Mouse (Mus musculus): ENCODE results near the gene Otulin.

DNA sequence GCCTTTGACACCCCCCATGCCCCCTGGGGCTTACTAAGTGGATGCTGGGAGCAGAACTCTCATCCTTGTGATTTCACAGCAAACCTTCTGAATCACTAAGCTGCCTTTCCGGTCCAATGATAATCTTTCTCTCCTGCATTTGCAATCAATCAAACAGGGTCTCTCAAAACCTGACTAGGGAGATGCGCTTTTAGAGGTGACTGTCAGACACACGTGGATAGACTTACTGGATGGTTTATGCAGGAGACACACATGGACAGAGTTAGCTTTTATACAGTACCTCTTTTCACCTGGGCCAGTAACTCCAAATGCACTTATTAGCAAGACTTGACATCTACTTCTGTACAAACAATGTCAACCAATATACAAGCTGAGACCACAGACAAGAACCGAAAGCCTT lies 33.0 kb downstream of the Otulin start:
- no peak for TF ChIP-seq EP300 (IDR thresholded peaks at IDR 0.05; ENCODE audit: insufficient read depth, low read depth, low read length)
- no peak for TF ChIP-seq POLR2A (IDR thresholded peaks at IDR 0.05; ENCODE audit: insufficient read depth, low read depth, low read length)
- TF ChIP-seq CTCF (IDR thresholded peaks at IDR 0.05): no peak

All from heart, adult 2 months (tissue).